Mouse (Mus musculus): ENCODE data around the gene Cul5. TPM values are rescaled to one million over a fixed set of nuclear protein-coding genes. Genes with fewer than 3 reads are reported as not detected.

Gene Cul5
- 10 to 100 TPM; 13.0 to 15.6 TPM for total RNA-seq (2023)

DNA sequence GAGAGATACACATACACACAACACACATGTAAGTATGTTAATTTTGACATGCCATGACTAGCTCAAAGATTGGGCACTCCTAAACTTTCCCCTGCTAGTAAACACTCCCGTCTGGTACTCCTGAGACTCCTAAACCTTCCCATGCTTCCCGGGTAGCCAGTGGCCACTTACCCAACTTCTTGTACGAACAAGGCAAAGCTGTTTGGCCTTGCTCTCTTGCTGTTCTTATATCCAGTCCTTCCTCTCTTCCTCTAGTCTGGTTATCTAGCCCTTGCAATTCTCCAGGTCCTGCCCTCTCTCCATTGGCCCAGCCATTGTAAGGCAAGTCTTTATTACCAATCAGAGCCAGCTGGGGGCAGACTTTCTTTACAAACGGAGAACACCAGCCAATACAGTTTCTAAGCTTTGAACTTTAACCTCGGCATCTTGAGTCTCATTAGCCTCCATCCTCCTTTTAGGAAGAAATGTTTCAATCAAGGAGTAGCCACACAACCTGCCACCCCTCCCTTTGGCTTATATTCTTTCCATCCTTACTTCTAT lies at the start of gene Cul5:
Cul5 (minus strand) TSS at position 335 of the 540 bp plus-strand sequence.

DNA sequence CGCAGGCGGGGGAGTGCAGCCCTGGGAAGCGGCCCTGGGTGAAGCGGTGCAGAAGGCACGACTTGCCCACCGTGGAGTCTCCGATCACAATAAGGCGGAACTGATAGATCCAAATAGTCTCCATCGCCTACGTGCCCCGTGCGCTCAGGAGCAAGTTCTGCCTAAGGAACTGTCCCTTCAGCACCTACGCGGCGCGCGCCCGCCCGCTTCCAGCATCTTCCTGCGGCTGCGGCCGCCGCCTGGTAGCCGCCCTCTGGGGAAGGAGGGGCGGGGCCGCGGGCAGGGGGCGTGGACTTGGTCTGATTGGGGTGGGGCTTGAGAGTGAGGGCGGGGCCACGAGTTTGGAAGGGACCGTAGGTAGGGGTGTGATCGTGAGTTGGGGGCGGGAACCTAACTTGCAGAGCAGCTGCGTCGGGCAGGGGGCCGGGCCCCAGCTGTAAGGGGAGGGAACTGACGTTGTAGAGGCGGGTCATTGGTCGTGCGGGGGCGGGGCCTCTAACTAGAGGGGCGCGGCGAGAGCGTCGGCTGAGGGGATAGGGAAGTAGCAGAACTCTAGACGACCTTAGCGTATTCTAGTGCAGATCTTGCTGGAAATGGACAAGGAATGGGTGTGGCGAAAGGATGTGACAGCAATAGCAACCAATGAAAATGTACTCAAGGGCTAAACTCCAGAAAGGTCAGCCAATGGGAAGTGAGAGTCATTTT lies 36.3 kb upstream of the Cul5 start, which contains the start of gene Rab39:
Rab39 (minus strand) TSS at position 241 of the 705 bp plus-strand sequence.

DNA sequence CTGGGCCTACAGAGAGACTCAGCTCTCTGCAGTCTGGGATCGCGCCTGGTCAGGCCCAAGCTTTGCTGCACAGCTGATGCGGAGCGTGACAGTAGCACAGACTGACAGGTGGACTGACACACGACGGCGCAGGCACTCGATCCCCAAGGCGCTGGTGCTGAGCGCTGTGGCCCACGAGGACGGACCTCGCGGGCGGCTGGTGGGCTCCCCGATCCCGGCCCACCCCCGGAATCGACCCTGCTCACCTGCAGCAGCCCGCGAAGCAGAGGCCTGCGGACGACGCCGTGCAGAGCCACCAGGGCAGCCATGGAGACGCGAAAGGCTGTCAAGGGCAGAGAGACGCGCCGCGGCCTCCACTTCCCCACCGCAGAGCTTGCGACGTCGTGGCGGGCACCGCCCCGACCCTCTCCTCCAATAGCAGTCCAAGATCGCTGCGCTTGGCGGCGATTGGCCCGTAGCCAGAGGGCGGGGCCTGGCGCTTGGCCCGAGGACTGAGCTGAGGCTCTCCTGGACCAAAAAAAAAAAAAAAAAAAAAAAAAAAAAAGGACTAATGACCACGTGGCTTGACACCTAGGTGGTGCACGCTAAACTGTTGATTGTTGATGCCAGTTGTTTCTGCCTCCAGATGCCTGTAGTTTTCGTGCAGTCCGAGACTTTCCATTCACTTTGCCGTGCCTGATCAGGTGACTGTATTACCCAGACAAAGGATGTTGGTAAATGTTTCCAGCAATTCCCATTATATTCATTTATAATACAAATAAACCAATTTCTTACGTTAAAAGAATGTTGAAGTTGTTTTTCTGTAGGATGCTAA lies 59.6 kb downstream of the Cul5 start, which contains the start of gene Acat1:
Acat1 (minus strand) TSS at position 415 of the 814 bp plus-strand sequence.

Other genes with a start within 250 kb of the Cul5 start
- 1 to 10 TPM; 8.1 to 9.3 TPM for gene Atm, start 133.3 kb downstream of the Cul5 start, total RNA-seq (2023)
- gene Npat, start 133.0 kb downstream of the Cul5 start, total RNA-seq (2023) = 10 to 100 TPM; 10.4 to 12.2 TPM
- 10 to 100 TPM; 16.8 to 20.2 TPM for gene Acat1, start 59.6 kb downstream of the Cul5 start, total RNA-seq (2023)
- 1 to 10 TPM in 1 of 2 experiments, under 1 TPM in 1; 0.85 to 1.2 TPM for gene Rab39, start 36.2 kb upstream of the Cul5 start, total RNA-seq (2023)
- not detected for gene Slc35f2, start 101.5 kb upstream of the Cul5 start, total RNA-seq (2023)
- gene Sln, start 180.2 kb upstream of the Cul5 start, total RNA-seq (2023) = not detected

Data from neutrophil, adult 83 days (primary cell).